Mouse (Mus musculus): ENCODE results near the gene Flad1.

Flad1 gene

GRCm38 (mm10) chr3:89409701-89410100 lies 2.0 kb downstream of the Flad1 start:
- in situ Hi-C loops (cut with MboI; ENCODE audit: low pct_unique_long_range_greater_than_20kb in 1 of 2, low sequenced_read_pairs in 2 of 2, unreplicated experiment in 1 of 2): no loop called here

GRCm38 (mm10) chr3:89408448-89408847 lies 3.2 kb downstream of the Flad1 start:
- in situ Hi-C loops (cut with MboI; ENCODE audit: low pct_unique_long_range_greater_than_20kb in 1 of 2, low sequenced_read_pairs in 2 of 2, unreplicated experiment in 1 of 2): no loop called here

- in situ Hi-C loops (cut with MboI; ENCODE audit: low pct_unique_long_range_greater_than_20kb in 1 of 2, low sequenced_read_pairs in 2 of 2, unreplicated experiment in 1 of 2): no loop called here
These were observed 4.8 kb downstream of the Flad1 start for GRCm38 (mm10) chr3:89406887-89407286.

- in situ Hi-C loops (cut with MboI; ENCODE audit: low pct_unique_long_range_greater_than_20kb in 1 of 2, low sequenced_read_pairs in 2 of 2, unreplicated experiment in 1 of 2): no loop called here
These were observed 9.0 kb downstream of the Flad1 start, which contains the start of gene Lenep for GRCm38 (mm10) chr3:89402693-89403092. TSS of gene Lenep (minus strand) at chr3:89402793.

GRCm38 (mm10) chr3:89401329-89401728 lies 10.3 kb downstream of the Flad1 start:
- in situ Hi-C loops (cut with MboI; ENCODE audit: low pct_unique_long_range_greater_than_20kb in 1 of 2, low sequenced_read_pairs in 2 of 2, unreplicated experiment in 1 of 2): no loop called here

DNA sequence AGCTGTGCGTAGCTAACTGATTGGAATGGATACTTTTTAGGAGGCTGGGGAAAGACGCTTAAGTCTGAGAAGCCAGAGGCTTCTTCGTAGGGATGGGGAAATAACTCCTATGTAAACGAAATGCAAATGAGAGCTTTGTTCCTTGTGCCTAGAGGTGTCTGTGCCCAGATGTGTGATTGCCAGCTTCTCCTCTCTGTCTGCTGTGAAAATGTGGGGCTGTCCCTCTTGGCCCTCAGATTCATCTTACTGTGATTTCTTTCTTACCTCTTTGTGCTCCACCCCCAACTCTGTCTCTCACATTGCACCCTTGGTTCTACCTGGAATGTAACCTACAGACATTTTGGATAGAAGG lies 15.0 kb downstream of the Flad1 start:
- in situ Hi-C loops (cut with MboI; ENCODE audit: low pct_unique_long_range_greater_than_20kb in 1 of 2, low sequenced_read_pairs in 2 of 2, unreplicated experiment in 1 of 2): no loop called here

DNA sequence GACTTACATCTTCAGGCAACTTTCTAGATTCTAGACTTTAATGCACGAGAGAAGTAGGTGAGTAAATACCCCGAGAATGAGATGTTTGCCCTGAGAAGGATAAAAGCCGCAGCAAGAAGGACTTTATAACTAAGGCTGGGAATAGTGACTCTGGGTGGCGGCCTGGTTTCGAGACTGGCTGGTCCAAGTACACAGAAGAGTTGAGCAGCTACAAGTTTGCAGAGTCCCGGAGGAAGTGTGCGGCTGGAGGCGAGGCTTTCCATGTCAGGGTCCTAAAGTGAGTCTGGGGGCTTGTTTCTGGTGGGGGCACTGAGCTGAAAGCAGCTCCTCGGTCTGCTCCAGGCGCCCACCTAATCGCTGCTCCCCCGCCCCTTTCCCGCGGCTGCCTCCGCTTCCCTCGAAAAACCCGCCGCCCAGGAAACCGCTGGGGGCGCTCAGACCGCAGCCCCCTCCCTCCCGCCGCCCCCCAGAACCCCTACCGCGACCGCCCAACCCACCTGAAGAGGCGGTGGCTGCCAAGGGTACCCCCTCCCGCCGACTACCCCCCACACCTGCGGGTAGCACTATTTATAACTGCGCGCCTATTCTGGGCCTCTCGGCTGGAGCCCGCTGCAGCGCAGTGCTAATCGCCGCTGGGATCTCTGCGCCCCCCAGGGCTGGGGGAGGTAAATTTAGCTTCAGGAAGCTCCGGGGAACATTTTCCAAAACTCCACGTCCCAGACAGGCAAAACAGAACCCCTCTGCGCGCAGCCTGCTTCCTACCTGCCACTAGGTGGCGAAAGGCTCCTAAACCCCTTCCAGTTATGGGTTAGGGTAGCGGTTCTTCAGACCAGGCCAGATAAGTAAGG lies 15.6 kb downstream of the Flad1 start:
- in situ Hi-C loops (cut with MboI; ENCODE audit: low pct_unique_long_range_greater_than_20kb in 1 of 2, low sequenced_read_pairs in 2 of 2, unreplicated experiment in 1 of 2): no loop called here

GRCm38 (mm10) chr3:89395419-89395805 lies 16.3 kb downstream of the Flad1 start:
- in situ Hi-C loops (cut with MboI; ENCODE audit: low pct_unique_long_range_greater_than_20kb in 1 of 2, low sequenced_read_pairs in 2 of 2, unreplicated experiment in 1 of 2): no loop called here

GRCm38 (mm10) chr3:89394894-89395256 lies 16.8 kb downstream of the Flad1 start:
- in situ Hi-C loops (cut with MboI; ENCODE audit: low pct_unique_long_range_greater_than_20kb in 1 of 2, low sequenced_read_pairs in 2 of 2, unreplicated experiment in 1 of 2): no loop called here

DNA sequence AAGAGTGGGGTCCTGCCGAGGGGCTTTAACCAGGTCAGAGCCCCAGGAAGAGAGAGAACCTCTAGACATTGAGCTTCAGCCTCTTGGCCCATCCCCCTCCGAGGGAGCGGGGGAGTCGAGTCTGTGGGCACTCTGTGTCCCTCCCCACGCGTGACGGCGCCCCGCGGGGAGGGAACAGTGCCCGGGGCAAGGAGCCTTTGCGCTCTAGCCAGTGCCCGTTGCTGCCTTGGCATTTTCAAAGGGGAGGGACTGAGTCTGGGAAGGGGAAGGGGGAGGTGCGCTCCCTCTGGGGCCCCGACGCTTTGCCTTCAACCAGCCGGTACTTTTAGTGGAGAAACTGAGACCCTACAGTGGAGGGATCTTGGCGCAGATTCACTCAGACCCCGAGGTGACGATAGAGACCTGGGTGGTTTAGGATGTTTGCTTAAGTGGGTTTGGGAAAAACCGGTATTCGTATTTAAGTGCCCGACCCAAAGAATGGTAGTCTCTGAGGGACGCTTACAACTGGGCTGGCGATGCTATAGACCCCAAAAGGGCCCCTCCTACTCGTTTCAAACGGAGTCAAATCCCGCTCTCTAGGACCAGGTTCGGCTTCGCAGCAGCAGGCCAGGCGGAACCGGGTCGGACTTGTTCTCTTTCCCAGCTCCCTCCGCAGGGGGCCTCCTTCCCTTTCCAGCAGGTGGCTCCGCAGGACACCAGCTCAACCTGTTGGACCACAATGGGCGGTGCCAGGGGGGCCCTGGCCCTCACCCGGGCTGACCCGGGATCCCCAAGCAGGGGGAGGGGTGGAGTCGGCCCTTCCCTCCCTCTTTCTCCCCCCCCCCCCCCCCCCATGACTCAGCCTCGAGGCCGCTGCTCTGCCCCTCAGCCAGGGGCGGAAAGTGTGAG lies 17.4 kb downstream of the Flad1 start, which contains the start of gene Zbtb7b:
Gene Zbtb7b, minus strand, starts transcription at position 771 of the 888 bp plus-strand sequence.
- in situ Hi-C loops (cut with MboI; ENCODE audit: low pct_unique_long_range_greater_than_20kb in 1 of 2, low sequenced_read_pairs in 2 of 2, unreplicated experiment in 1 of 2): no loop called here

DNA sequence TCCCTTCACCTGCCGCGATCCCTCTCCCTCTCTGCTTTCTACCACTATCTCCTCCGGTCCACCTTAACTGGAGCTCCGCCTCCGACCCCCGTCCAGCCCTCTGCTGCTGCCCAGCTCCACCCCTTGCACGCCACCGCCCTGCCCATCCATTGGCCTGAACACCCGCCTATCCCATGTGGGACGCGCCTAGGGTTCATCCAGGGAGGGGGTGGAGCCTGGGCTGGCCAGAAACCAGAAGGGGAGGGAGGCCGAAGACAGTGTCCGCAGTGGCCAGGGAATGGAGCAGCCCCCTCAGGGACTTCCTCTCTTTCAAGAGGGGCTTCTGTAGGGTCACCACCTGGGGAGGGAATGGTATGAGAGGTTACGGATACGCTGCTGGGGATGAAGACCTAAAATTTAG lies 18.1 kb downstream of the Flad1 start:
- in situ Hi-C loops (cut with MboI; ENCODE audit: low pct_unique_long_range_greater_than_20kb in 1 of 2, low sequenced_read_pairs in 2 of 2, unreplicated experiment in 1 of 2): no loop called here

- in situ Hi-C loops (cut with MboI; ENCODE audit: low pct_unique_long_range_greater_than_20kb in 1 of 2, low sequenced_read_pairs in 2 of 2, unreplicated experiment in 1 of 2): no loop called here
These were observed 18.8 kb downstream of the Flad1 start for GRCm38 (mm10) chr3:89392871-89393311.

GRCm38 (mm10) chr3:89391663-89392511 lies 19.8 kb downstream of the Flad1 start:
- in situ Hi-C loops (cut with MboI; ENCODE audit: low pct_unique_long_range_greater_than_20kb in 1 of 2, low sequenced_read_pairs in 2 of 2, unreplicated experiment in 1 of 2): no loop called here

- in situ Hi-C loops (cut with MboI; ENCODE audit: low pct_unique_long_range_greater_than_20kb in 1 of 2, low sequenced_read_pairs in 2 of 2, unreplicated experiment in 1 of 2): no loop called here
These were observed 20.7 kb downstream of the Flad1 start for GRCm38 (mm10) chr3:89390699-89391662.

GRCm38 (mm10) chr3:89390111-89390515 lies 21.6 kb downstream of the Flad1 start:
- in situ Hi-C loops (cut with MboI; ENCODE audit: low pct_unique_long_range_greater_than_20kb in 1 of 2, low sequenced_read_pairs in 2 of 2, unreplicated experiment in 1 of 2): no loop called here

DNA sequence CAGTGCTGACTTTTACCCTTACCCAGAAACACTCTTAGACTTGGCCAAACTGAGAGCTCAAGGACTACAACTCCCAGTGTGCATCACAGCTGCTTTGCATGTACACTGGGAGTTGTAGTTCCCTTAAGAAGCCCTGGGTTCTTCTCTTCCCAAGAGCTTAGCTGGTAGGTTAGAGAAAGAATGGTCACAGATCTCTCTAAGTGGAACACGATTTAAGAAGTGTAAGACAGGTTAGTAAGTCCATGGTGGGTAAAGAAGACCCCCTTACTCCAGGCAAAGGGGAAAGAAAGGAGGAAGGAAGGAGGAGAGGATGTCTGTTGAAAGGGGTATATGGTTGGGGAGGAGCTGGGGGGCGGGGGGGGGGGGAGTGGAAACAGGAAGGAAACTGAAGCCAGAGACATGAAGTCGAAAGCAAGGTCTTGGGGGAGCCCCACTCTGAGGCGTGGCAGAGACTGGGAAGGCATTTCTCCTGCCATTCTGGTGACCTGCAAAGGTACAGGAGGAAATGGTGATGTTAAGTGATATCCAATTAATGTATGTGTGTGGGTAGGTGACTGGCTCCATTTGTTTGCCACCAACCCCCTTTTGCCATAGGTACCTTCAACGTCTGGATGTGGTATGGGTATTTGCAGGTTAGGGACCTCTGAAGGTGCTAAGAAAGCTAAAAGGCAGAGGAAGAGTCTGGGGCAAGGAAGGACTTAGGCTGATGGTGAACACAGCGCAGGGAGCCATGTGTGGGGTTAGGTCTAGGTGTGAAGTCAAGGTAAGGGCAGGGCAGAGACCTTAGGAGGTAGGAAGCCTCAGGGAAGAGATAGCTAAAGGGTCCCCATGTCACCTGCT lies 22.5 kb downstream of the Flad1 start:
- in situ Hi-C loops (cut with MboI; ENCODE audit: low pct_unique_long_range_greater_than_20kb in 1 of 2, low sequenced_read_pairs in 2 of 2, unreplicated experiment in 1 of 2): no loop called here
